Mouse (Mus musculus): ENCODE measurements around the gene Gm20721.

DNA sequence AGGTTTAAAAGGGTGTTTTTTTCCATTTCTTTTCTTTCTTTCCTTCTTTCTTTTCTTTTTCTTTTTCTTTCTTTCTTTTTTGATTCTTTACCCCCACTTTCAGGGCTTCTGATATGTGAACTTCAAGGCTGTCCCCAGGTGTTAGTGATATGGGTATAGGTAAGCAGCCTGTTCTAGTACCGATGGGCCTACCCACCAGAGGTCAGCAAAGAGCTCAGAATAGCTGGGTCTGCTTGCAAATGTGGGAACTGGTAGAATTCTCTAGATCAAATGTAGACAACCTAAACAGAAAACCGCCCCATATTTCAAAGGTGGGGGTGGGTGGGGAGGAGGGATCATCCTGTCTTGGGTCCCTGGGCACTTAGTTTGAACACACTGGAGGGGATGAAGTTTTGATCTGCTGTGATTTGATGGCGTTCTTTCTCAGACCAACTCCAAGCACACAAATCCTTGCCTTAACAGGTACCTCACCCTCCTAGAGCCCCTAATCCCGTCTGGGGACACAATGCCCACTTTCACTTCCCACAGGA, 34.3 kb downstream of the Gm20721 start:
- TF ChIP-seq GATA1 (IDR thresholded peaks at IDR 0.05; ENCODE audit: low read length): no peak
- TF ChIP-seq TAL1 (IDR thresholded peaks at IDR 0.05; ENCODE audit: low read length): no peak
